Mouse (Mus musculus) megakaryocyte, embryonic 14.5 days (primary cell): ENCODE data around the gene Suv39h2. TPM values are rescaled to one million over a fixed set of nuclear protein-coding genes. Genes with fewer than 3 reads are reported as not detected.

Experiments
- H3K27me3 ChIP-seq: replicated peaks from 2 replicates; pipeline ENCODE3; 2012; ENCODE audit warnings: inconsistent platforms
- H3K36me3 ChIP-seq: replicated peaks from 2 replicates; pipeline ENCODE3; 2012; ENCODE audit warnings: low read length, inconsistent platforms, mixed read lengths
- H3K4me1 ChIP-seq: 2 replicates; pipeline ENCODE4 v1.6.1; 2012; ENCODE audit warnings: inconsistent platforms
- H3K4me3 ChIP-seq: replicated peaks from 2 replicates; pipeline ENCODE3; 2012; ENCODE audit warnings: moderate library complexity, mild to moderate bottlenecking, inconsistent platforms
- H3K9me3 ChIP-seq: 2 replicates; pipeline ENCODE4 v1.6.1; 2012; ENCODE audit warnings: inconsistent platforms
- FLI1 ChIP-seq: IDR thresholded peaks from 2 replicates; pipeline ENCODE4 v1.6.1; 2012; ENCODE audit warnings: low read length, inconsistent platforms, mixed read lengths
- GATA1 ChIP-seq: IDR thresholded peaks from 3 replicates; pipeline ENCODE4 v1.6.1; 2012; ENCODE audit warnings: mixed read lengths, low read length, inconsistent platforms, borderline replicate concordance
- polyA plus RNA-seq: library from polyadenylated mRNA; stranded (reverse); fragments of >175 nt; gene quantifications from 2 replicates; pipeline ENCODE4 v1.2.3, GENCODE M21; 2012; ENCODE audit warnings: low replicate concordance; ENCODE audit not compliant: insufficient read depth

The Suv39h2 gene
- polyA plus RNA-seq, 1 experiment = 2.5 TPM

DNA sequence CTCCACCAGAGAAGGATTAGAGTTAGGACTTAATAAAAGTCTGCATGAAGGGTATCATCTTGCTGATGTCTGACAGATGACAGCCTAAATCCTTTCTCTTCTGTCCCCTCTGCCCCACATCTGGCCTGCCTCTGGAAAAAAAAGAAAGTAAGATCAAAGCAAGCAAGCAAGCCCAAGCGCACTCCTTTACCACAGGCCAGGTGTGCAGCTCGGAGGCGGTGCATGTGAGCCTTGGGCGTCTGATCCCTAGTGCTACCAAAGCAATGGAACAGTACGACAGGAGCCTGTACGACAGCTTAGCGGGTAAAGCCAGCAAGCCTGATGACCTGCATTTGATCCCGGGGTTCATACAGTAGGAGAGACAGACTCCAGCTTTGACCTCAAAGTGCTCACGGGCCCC is 43.9 kb downstream of the Suv39h2 start:
- Histone ChIP-seq H3K9me3 (no peaks in the 10 kb centered on the region), H3K36me3 (peaks cover 65% of the 10 kb centered on the region)
- TF ChIP-seq FLI1 (no peak), GATA1 (no peak)

DNA sequence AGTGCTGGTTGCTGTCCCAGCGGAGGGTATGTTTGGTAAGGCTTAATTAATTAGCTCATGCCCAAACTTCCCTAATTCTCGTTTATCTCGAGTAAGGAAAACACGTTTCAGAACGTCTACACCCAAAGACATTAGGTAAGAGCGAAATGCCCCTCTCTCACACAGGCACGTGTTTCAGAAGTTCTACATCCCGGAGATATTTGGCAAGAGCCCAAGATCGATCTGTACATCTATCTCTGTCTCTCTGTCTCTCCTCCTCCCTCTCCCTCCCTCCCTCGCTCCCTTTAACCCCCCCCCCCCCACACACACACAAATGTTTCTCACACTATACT is 50.3 kb downstream of the Suv39h2 start:
- H3K27me3 ChIP-seq = no peaks in the 10 kb centered on the region
- peaks cover 30% of the 10 kb centered on the region for H3K4me1 ChIP-seq
- no peaks in the 10 kb centered on the region for H3K9me3 ChIP-seq
- TF ChIP-seq FLI1 (no peak), GATA1 (no peak)
- H3K36me3 ChIP-seq = peaks cover 30% of the 10 kb centered on the region
- peak overlapping the region; percentile 93 for H3K4me3 ChIP-seq

More for the DNA sequence above, 43.9 kb downstream of the Suv39h2 start:
- Histone ChIP-seq H3K4me3 (no peak overlapping the region), H3K4me1 (peaks cover 11% of the 10 kb centered on the region), H3K27me3 (no peaks in the 10 kb centered on the region)

DNA sequence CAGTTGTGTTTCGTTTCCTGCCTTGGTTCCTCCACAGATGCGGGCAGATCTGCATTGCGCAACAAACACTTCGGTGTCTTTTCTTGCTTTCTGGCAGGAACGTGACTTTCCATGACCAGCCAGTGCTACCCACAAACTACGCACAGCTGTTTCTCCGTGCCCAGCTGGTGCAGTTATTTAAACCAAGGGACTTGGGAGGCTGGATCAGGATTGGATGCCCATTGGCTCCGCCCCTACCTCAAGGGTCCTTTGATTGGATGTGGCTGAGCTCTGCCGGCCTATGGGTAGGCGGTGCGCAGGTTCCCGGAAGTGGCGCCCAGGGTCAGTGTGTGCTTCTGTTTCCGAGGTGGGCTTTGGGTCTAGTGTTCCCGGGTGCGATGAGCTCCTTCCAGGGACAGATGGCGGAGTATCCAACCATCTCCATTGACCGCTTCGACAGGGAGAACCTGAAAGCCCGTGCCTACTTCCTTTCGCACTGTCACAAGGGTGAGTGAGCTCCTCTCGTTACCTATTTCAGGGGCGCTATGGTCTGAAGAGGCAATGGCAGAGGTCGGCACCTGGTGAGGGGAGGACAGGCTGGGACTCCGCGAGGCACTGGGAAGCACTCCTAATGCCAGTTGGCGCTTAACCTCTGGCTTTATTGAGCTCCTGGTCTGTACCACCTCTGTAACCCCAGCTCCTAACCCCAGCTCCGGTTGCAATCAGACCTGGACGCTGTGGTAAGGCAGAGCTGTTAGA is 50.8 kb downstream of the Suv39h2 start, which contains the start of gene Dclre1c:
Gene Dclre1c, plus strand, starts transcription at position 291 of the 738 bp plus-strand sequence.
- Histone ChIP-seq H3K36me3 (peaks cover 24% of the 10 kb centered on the region), H3K4me3 (peak within 1 kb of the TSS; percentile 93), H3K27me3 (no peaks in the 10 kb centered on the region), H3K9me3 (no peaks in the 10 kb centered on the region), H3K4me1 (peaks cover 31% of the 10 kb centered on the region)
- TF ChIP-seq FLI1 = peak; percentile 18; the same call in 1 of the 2 replicates
- TF ChIP-seq GATA1 = no peak

DNA sequence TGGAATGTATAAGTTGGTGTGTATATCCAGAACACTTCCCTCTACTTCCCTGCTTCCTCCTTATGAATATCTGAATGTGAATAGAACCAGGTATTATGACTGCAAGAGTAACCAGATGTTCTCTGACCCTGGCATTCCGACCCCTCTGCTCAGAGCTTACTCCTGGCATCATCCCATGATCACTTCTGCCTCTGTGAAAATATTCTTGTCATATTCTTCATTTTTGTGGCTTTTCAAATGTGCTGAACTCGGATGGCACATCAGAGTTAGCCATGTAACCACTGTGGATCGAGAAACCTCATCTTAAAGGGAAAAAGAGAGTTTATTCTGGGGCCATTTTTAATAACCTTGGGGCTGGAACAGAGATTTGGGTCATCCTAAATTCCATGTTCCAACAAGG is 52.3 kb downstream of the Suv39h2 start, which contains the start of gene Meig1:
Gene Meig1, minus strand, starts transcription at position 101 of the 400 bp plus-strand sequence.
- H3K4me3 ChIP-seq = peak within 1 kb of the TSS; percentile 93
- TF ChIP-seq FLI1 (no peak), GATA1 (no peak)
- peaks cover 38% of the 10 kb centered on the region for H3K4me1 ChIP-seq

DNA sequence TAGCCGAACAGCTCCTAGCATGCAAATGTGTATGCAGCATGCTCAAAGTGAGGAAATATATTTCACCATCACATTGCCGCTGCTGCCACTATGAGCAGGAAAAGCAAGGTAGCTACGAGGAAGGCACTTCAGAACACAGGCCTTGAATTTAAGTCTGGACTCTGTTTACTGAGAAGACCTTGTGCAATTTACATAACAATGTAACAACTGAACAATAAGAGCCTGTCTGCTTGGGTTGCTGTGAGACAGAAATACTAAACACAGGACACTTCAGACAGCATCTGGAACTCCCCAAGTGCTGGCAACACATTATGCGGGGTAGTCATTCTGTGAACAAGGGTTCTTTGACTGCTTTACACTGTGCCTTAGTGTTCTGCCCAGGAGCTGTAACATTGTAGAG is 54.7 kb downstream of the Suv39h2 start:
- Histone ChIP-seq H3K27me3 (peaks cover 14% of the 10 kb centered on the region), H3K4me3 (peak overlapping the region; percentile 10), H3K9me3 (no peaks in the 10 kb centered on the region), H3K36me3 (no peaks in the 10 kb centered on the region), H3K4me1 (peaks cover 40% of the 10 kb centered on the region)
- no peak for TF ChIP-seq FLI1
- no peak for TF ChIP-seq GATA1

More for the DNA sequence above, 52.3 kb downstream of the Suv39h2 start, which contains the start of gene Meig1:
- Histone ChIP-seq H3K27me3 (peaks cover 12% of the 10 kb centered on the region), H3K36me3 (peaks cover 15% of the 10 kb centered on the region), H3K9me3 (no peaks in the 10 kb centered on the region)

DNA sequence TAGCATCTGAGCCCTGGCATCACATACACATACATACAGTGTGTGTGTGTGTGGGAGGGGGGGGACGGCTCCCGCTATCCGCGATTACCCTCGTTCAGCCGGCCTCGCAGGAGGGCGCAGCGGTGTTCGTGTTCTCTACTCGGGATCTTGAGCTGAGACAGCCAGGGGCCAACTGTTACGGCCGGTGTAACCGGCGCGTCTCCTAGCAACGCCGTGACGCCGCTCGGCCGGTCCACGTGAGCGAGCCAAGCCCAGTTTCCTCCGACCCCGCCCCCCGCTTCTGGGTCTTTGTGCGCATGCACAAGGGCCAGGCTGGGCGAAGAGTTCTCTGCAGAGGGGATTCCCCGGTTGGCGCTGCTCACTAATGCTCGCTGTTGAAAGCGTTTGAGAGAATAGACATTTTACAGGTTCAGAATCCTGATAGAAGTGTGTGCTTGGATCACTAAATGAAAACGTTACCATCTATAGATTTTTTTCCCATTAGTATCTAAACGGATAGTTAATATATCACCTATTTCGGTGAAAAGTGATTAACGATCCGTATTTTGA is 55.9 kb downstream of the Suv39h2 start:
- H3K4me1 ChIP-seq = peaks cover 33% of the 10 kb centered on the region
- H3K4me3 ChIP-seq = peak overlapping the region; percentile 96
- no peak for TF ChIP-seq FLI1
- no peak for TF ChIP-seq GATA1
- no peaks in the 10 kb centered on the region for H3K36me3 ChIP-seq
- H3K9me3 ChIP-seq = no peaks in the 10 kb centered on the region
- peaks cover 14% of the 10 kb centered on the region for H3K27me3 ChIP-seq

DNA sequence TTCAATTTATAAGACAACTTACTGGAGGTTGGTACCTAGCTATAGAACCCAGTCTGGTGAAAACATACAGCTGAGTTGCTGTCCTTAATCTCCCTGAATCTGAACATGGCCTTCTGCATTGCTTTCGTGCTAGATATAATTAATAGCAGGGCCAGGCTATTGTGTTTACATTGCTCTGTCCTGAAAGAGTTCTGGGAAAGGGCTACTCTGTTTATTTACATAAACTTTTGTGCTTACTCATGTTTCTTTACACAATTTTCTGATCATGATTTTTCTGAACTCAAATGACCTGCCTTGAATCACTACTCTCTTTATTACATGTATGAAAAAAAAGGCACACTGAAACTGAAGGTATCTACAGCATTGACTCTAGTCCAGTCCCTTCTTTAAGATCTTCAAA is 59.2 kb downstream of the Suv39h2 start:
- Histone ChIP-seq H3K9me3 (no peaks in the 10 kb centered on the region), H3K27me3 (peaks cover 14% of the 10 kb centered on the region), H3K36me3 (no peaks in the 10 kb centered on the region), H3K4me3 (no peak overlapping the region), H3K4me1 (peaks cover 23% of the 10 kb centered on the region)
- no peak for TF ChIP-seq GATA1
- no peak for TF ChIP-seq FLI1

DNA sequence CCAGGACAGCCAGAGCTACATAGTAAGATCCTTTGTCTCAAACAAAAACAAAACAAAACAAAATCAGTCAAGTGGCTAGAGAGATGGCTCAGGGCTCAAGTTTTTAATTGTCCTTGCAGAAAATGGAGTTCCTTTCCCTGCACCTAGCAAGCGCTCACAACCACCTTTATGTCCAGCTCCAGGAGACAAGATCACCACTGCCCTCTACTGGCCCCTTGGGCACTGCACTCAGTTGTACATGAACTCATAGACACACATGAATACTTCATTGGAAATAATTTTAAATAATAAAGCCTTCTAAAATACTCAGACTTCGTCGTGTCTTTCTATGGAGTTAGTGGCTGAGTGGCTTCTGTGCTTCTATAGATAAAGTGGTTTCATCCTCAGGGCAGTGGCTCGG is 60.6 kb downstream of the Suv39h2 start:
- no peak overlapping the region for H3K4me3 ChIP-seq
- H3K9me3 ChIP-seq = no peaks in the 10 kb centered on the region
- H3K27me3 ChIP-seq = peaks cover 16% of the 10 kb centered on the region
- TF ChIP-seq GATA1 = no peak
- TF ChIP-seq FLI1 = no peak
- no peaks in the 10 kb centered on the region for H3K36me3 ChIP-seq
- H3K4me1 ChIP-seq = peaks cover 15% of the 10 kb centered on the region

DNA sequence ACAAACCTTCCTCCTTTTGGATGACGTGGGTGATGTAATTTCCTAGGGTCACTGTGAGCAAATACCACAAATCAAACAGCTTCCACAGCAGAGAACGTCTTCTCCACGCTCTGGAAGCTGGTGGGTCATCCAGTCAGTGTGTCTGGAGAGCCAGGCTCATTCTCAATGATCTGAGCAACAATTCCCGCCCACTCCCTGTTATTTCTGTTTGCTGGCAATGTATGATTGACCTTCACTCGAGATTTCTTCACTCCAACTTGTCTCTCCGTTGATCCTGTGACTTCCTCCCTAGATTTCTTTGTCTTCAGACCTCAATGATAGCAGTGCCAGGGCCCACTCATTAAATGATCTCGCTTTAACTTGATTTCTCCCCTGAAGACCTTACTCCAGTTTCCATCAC is 67.1 kb downstream of the Suv39h2 start:
- TF ChIP-seq GATA1 (no peak), FLI1 (no peak)
- no peaks in the 10 kb centered on the region for H3K4me1 ChIP-seq
- no peaks in the 10 kb centered on the region for H3K9me3 ChIP-seq

DNA sequence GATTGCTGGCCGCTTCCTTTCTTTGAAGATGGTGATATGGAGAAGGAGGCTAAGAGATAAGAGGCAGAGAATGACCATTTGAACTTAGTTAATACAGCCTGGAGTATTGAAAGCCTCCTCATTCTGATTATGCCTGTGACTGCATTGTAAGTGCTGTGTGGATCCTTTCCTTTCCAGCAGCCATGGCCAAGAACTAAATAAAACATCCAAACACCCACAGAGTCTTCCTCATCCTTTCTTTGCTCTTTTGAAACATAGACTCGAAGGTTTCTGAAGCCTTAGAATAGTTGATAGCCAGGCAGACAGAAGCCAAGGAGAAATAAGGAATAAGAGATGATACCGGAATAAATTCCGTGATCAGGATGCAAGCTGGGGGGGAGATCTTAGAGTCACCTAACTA is 68.8 kb downstream of the Suv39h2 start:
- H3K36me3 ChIP-seq = no peaks in the 10 kb centered on the region
- no peak for TF ChIP-seq FLI1
- H3K4me1 ChIP-seq = no peaks in the 10 kb centered on the region
- H3K27me3 ChIP-seq = peaks cover 6% of the 10 kb centered on the region
- H3K9me3 ChIP-seq = no peaks in the 10 kb centered on the region
- no peak overlapping the region for H3K4me3 ChIP-seq

More for the DNA sequence above, 67.1 kb downstream of the Suv39h2 start:
- Histone ChIP-seq H3K4me3 (no peak overlapping the region), H3K27me3 (peaks cover 6% of the 10 kb centered on the region), H3K36me3 (no peaks in the 10 kb centered on the region)

Other genes starting within 250 kb of the Suv39h2 start
- gene Nmt2, start 190.8 kb downstream of the Suv39h2 start, polyA plus RNA-seq = 0.37 and 13.6 TPM in 2 replicates
- 2.1 TPM in 1 of 2 replicates, not detected in the other for gene Rpp38, start 142.4 kb downstream of the Suv39h2 start, polyA plus RNA-seq
- not detected in 2 replicates for gene Acbd7, start 138.9 kb downstream of the Suv39h2 start, polyA plus RNA-seq
- gene Olah, start 77.8 kb downstream of the Suv39h2 start, polyA plus RNA-seq = not detected in 2 replicates
- 0.57 TPM in 1 of 2 replicates, not detected in the other for gene Meig1, start 52.4 kb downstream of the Suv39h2 start, polyA plus RNA-seq
- gene Dclre1c, start 50.9 kb downstream of the Suv39h2 start, polyA plus RNA-seq = 0.04 TPM in 1 of 2 replicates, not detected in the other
- gene Gm45902, start 37.8 kb upstream of the Suv39h2 start, polyA plus RNA-seq = 0.22 TPM in 1 of 2 replicates, not detected in the other
- gene Hspa14, start 37.8 kb upstream of the Suv39h2 start, polyA plus RNA-seq = 1.6 and 4.6 TPM in 2 replicates
- gene Cdnf, start 38.0 kb upstream of the Suv39h2 start, polyA plus RNA-seq = 0.28 TPM in 1 of 2 replicates, not detected in the other
- gene Fam107b, start 95.5 kb upstream of the Suv39h2 start, polyA plus RNA-seq = 6.7 and 43.9 TPM in 2 replicates